Mouse (Mus musculus) cerebellum, adult 2 months (tissue): ENCODE results near the gene Map4k2. TPM values are rescaled to one million over a fixed set of nuclear protein-coding genes. Genes with fewer than 3 reads are reported as not detected.
"Not testable (repeated sequence)": the region's sequence is repeated elsewhere in the genome, so short reads cannot be mapped to it uniquely, and the experiment has no call there.

Experiments
- DNase-seq, 2 experiments: peaks; one replicate each; pipeline ENCODE4 v3.0.0; 2021
- H3K27ac ChIP-seq: fragments of 200-500 bp; 2 replicates; pipeline ENCODE4 v1.5.1; 2012; ENCODE audit warnings: low read length, control low read depth, inconsistent platforms; ENCODE audit not compliant: insufficient read depth
- H3K27me3 ChIP-seq: fragments of 200-500 bp; 2 replicates; pipeline ENCODE4 v1.6.1; 2012; ENCODE audit warnings: inconsistent platforms, mild to moderate bottlenecking, low read length, moderate library complexity; ENCODE audit not compliant: control insufficient read depth, insufficient read depth
- H3K4me1 ChIP-seq: fragments of 200-500 bp; 2 replicates; pipeline ENCODE4 v1.6.1; 2011; ENCODE audit warnings: low read length; ENCODE audit not compliant: control insufficient read depth, insufficient read depth
- H3K4me3 ChIP-seq: fragments of 200-500 bp; replicated peaks from 2 replicates; pipeline ENCODE3; 2011; ENCODE audit warnings: mild to moderate bottlenecking, low read depth, low read length, control low read depth; ENCODE audit not compliant: insufficient read depth
- CTCF ChIP-seq: fragments of 200-500 bp; IDR thresholded peaks from 2 replicates; pipeline ENCODE4 v1.5.1; 2011; ENCODE audit warnings: low read depth, mild to moderate bottlenecking, control low read depth, low read length, moderate library complexity, borderline replicate concordance; ENCODE audit not compliant: insufficient read depth
- POLR2A ChIP-seq: fragments of 200-500 bp; IDR thresholded peaks from 2 replicates; pipeline ENCODE4 v1.6.1; 2011; ENCODE audit warnings: low read length, control low read depth, borderline replicate concordance; ENCODE audit not compliant: insufficient read depth
- whole genome bisulfite sequencing: fragments of 180-500 bp; shearing (Covaris S2); methylation state at CpG from one replicate; pipeline ENCODE4 v1.1.7; 2018; 5-methylcytosine and 5-hydroxymethylcytosine counted together
- polyA plus RNA-seq: library from polyadenylated mRNA; depleted of rRNA; stranded (reverse); fragments of >200 nt; gene quantifications from 2 replicates; pipeline ENCODE4 v1.2.3, GENCODE M21; 2012

Map4k2 gene
- polyA plus RNA-seq, 1 experiment = 317 TPM

DNA sequence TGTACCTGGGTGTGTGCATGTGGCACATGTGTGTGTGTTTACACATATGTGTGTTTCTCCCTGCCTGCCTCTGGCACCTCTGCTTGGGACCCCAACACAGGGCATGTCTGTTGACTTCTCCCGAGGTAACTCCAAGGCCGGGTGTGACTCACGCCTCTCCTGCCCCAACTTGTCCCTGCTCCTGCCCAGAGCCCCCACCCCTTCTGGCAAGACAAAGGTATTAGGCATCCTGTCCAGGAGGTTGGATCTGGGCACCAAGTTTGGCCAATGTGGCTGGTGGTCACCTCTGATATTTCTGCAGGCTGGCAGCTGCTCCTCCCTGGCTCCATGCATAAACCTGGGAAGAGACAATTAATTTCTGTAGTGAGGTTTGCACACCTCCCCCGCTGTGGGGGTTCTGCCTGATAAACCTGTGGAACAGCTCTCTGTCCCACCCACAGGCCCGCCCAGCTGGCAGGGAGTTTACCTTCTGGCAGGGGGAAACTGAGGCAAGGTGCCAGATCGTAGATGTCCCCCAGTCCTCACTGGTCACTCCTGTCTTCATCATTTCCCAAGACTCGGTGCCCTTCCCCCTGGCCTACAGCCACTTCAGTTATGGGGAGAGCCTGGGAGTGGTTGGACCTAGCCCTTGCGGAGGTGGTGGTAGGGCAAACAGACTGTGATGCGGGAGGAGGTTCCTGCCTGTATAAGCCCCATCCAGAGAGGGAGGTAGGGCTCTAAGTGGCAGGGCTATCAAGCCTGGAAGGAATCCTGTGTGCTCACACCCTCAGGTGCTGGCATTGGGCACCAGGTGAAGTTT, 33.0 kb upstream of the Map4k2 start:
- H3K4me3 ChIP-seq = peak overlapping the region; percentile 75
- H3K27ac ChIP-seq = peak overlapping the region; percentile 87
- peak; percentile 59 to 60 for DNase-seq
- H3K27me3 ChIP-seq = no peaks in the 10 kb centered on the region
- no peak for TF ChIP-seq POLR2A
- TF ChIP-seq CTCF = no peak
- peaks cover 49% of the 10 kb centered on the region for H3K4me1 ChIP-seq
- WGBS = 22% methylated on average over 9 of the region's 9 CpGs

DNA sequence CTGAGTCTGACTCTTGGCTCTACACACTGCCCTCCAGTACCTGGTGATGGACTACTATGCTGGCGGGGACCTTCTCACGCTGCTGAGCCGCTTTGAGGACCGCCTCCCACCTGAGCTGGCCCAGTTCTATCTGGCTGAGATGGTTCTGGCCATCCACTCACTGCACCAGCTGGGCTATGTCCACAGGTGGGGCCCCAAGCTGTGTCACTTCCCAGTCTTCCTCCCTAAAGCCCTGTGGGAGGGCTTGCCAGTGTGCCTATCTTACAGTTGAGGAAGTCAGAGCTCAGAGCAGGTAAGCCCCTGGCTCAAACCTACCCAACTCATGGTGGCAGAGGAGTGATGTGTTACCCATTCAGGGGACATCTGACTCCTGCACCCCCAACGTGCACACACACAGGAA, 30.8 kb upstream of the Map4k2 start:
- H3K4me1 ChIP-seq = peaks cover 58% of the 10 kb centered on the region
- no peaks in the 10 kb centered on the region for H3K27me3 ChIP-seq
- DNase-seq = peak; percentile 62 to 71
- TF ChIP-seq CTCF (no peak), POLR2A (no peak)
- peak overlapping the region; percentile 54 for H3K27ac ChIP-seq
- 27% methylated on average over 5 of the region's 5 CpGs for WGBS
- no peak overlapping the region for H3K4me3 ChIP-seq

DNA sequence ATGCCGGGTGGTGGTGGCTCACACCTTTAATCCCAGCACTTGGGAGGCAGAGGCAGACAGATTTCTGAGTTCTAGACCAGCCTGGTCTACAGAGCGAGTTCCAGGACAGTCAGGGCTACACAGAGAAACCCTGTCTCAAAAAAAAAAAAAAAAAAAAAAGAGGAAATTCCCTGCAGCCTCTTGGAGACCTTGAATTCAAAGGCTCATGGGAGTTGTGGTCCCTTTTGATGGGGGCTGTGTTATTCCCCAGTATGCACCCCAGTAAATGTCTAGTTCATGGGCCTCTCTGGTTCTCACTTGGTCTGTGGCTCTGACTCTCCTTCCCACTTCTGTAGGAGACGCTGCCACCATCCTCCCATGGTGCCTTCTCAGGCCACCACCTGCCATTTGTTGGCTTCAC, 29.2 kb upstream of the Map4k2 start:
- DNase-seq, H3K27ac ChIP-seq, H3K4me3 ChIP-seq, H3K27me3 ChIP-seq: not testable (repeated sequence)
- WGBS = 66% methylated on average over 3 of the region's 3 CpGs
- H3K4me1 ChIP-seq = peaks cover 65% of the 10 kb centered on the region

DNA sequence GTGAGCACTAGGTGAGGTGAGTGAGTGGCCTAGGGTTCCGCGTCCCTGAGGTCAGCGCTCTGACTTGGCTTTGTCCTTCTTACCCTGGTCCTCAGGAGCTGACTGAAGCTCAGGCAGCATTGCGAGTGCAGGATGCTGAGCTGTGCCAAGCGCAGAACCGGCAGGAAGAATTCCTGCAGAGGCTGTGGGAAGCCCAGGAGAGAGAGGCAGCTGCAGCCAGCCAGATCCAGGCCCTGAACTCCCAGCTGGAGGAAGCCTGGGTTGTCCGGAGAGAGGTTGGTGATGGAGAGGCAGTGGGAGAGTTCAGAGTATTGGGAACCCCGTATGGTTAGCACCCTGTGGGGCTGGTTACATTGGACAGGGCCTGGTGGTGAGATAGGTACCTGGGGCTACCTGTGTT, 27.1 kb upstream of the Map4k2 start:
- Histone ChIP-seq H3K4me3 (no peak overlapping the region), H3K27me3 (no peaks in the 10 kb centered on the region), H3K27ac (peak overlapping the region; percentile 85), H3K4me1 (peaks cover 55% of the 10 kb centered on the region)
- no peak for TF ChIP-seq CTCF
- TF ChIP-seq POLR2A = no peak
- WGBS = 35% methylated on average over 8 of the region's 8 CpGs
- DNase-seq = peak in 1 of 2 experiments; percentile 62

DNA sequence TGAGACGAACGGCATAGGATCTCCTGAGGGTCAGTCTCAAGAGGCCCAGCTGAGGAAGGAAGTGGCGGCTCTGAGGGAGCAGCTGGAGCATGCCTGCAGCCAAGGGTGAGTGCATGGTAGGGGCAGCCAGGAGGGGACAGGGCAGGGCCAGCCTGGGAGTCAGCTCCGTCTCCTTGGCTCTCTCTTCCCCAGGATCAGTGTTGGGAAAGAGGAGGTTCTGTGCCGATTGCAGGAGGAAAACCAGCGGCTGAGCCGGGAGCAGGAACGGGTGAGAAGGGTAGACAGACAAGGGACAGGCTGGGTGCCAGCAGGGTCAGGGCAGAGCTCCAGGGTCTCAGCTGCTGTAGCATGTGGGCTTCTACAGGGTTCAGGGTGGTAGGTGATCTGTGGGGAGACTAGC, 26.4 kb upstream of the Map4k2 start:
- no peak for TF ChIP-seq CTCF
- TF ChIP-seq POLR2A = no peak
- H3K27me3 ChIP-seq = no peaks in the 10 kb centered on the region
- DNase-seq = peak in 1 of 2 experiments; percentile 54
- H3K4me1 ChIP-seq = peaks cover 53% of the 10 kb centered on the region
- WGBS = 20% methylated on average over 8 of the region's 8 CpGs
- no peak overlapping the region for H3K4me3 ChIP-seq
- peak overlapping the region; percentile 85 for H3K27ac ChIP-seq

DNA sequence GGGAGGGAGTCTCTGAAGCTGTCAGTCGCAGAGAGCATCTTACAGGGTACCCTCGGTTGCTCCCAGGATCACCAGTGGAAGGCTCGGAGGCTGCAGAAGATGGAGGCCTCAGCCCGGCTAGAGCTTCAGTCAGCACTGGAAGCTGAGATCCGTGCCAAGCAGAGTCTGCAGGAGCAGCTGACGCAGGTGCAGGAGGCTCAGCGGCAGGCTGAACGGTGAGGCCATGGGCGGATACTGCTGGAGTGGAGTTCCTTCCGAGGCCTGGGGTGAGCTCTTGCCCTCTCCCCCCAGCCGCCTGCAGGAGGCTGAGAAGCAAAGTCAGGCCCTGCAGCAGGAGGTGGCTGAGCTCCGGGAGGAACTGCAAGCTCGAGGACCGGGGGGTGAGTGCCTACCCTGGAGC, 25.4 kb upstream of the Map4k2 start:
- Histone ChIP-seq H3K4me3 (peak overlapping the region; percentile 18), H3K27ac (peak overlapping the region; percentile 85), H3K4me1 (peaks cover 43% of the 10 kb centered on the region), H3K27me3 (no peaks in the 10 kb centered on the region)
- WGBS = 21% methylated on average over 14 of the region's 14 CpGs
- peak; percentile 79 to 86 for DNase-seq
- no peak for TF ChIP-seq CTCF
- no peak for TF ChIP-seq POLR2A

DNA sequence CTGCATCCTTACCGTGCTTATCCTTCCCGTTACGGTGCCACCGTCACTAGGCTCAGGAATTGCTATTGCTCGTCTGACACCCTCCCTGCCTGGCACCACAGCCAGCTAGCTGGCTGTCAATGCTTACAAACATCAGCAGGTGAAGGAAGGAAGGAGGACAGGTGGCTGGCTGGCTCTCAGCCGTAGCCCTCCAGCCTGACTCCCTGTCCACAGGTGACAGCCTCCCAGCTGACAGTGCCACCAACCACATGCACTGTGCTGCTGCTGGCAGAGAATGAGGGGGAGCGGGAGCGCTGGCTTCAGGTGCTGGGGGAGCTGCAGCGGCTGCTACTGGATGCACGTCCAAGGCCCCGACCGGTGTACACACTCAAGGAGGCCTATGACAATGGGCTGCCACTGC, 22.8 kb upstream of the Map4k2 start:
- Histone ChIP-seq H3K4me3 (no peak overlapping the region), H3K27ac (no peak overlapping the region), H3K4me1 (peaks cover 32% of the 10 kb centered on the region), H3K27me3 (no peaks in the 10 kb centered on the region)
- 79% methylated on average over 12 of the region's 12 CpGs for WGBS
- no peak for DNase-seq
- TF ChIP-seq CTCF (no peak), POLR2A (no peak)

DNA sequence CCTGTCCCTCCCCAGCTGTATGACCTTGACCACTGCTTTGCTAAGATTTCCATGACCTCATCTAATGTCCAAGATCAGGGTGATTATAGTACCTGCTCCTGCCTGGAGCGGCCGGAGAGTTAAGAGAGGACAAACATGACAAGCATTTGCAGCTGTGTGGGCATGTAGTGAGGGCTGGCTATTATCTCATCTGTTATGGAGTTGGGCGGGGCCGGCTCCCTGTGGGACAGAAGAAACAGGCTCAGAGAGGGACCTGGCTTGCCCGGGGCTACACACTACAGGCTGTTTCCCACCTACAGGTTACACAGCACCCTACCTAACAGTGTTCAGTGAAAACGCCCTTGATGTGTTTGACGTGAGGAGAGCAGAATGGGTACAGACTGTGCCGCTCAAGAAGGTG, 19.6 kb upstream of the Map4k2 start:
- no peak for DNase-seq
- no peak for TF ChIP-seq CTCF
- no peak for TF ChIP-seq POLR2A
- Histone ChIP-seq H3K4me1 (peaks cover 2% of the 10 kb centered on the region), H3K4me3 (no peak overlapping the region), H3K27ac (no peak overlapping the region), H3K27me3 (no peaks in the 10 kb centered on the region)
- WGBS = 86% methylated on average over 8 of the region's 8 CpGs
